Mouse (Mus musculus) large intestine, adult 2 months (tissue): ENCODE results near the gene St3gal2. TPM values are rescaled to one million over a fixed set of nuclear protein-coding genes. Genes with fewer than 3 reads are reported as not detected.
"Not testable (repeated sequence)": the region's sequence is repeated elsewhere in the genome, so short reads cannot be mapped to it uniquely, and the experiment has no call there.

Source experiments
- DNase-seq: peaks from one replicate; pipeline ENCODE4 v3.0.0-alpha.2; 2012; ENCODE audit warnings: low read depth, low spot score
- WGBS: fragments of 180-500 bp; shearing (Covaris S2); methylation state at CpG from one replicate; pipeline ENCODE4 v1.1.7; 2018; 5-methylcytosine and 5-hydroxymethylcytosine counted together
- polyA plus RNA-seq: library from polyadenylated mRNA; depleted of rRNA; stranded (reverse); fragments of >200 nt; gene quantifications from 2 replicates; pipeline ENCODE4 v1.2.3, GENCODE M21; 2012; rRNA removed

St3gal2 gene
- polyA plus RNA-seq, 1 experiment, result 5.0 TPM

- DNase-seq, result peak; percentile 65
- 9% methylated on average over 45 of the region's 45 CpGs for WGBS
These were observed 50.4 kb downstream of the St3gal2 start for GRCm38 (mm10) chr8:110969910-110970770.

- not testable (repeated sequence) for DNase-seq
- WGBS, result 96% methylated on average over 8 of the region's 8 CpGs
These were observed 56.8 kb downstream of the St3gal2 start for GRCm38 (mm10) chr8:110976532-110976931.

GRCm38 (mm10) chr8:110977987-110978386 is 58.3 kb downstream of the St3gal2 start:
- not testable (repeated sequence) for DNase-seq
- 72% methylated on average over 2 of the region's 2 CpGs for WGBS

- DNase-seq, result no peak
- WGBS, result 75% methylated on average over 2 of the region's 2 CpGs
These were observed 61.6 kb downstream of the St3gal2 start for GRCm38 (mm10) chr8:110981304-110981703.

GRCm38 (mm10) chr8:110987805-110988744 is 68.4 kb downstream of the St3gal2 start:
- 30% methylated on average over 8 of the region's 8 CpGs for WGBS
- DNase-seq, result no peak

GRCm38 (mm10) chr8:110990017-110990416 is 70.3 kb downstream of the St3gal2 start:
- DNase-seq, result no peak
- 92% methylated on average over 9 of the region's 9 CpGs for WGBS

- 32% methylated on average over 16 of the region's 16 CpGs for WGBS
These were observed 77.1 kb downstream of the St3gal2 start for GRCm38 (mm10) chr8:110996641-110997430.

GRCm38 (mm10) chr8:110997547-110998531 is 78.1 kb downstream of the St3gal2 start, which contains the start of gene Ddx19a:
Gene Ddx19a (minus strand): TSS chr8:110997800.
- DNase-seq, result peak; percentile 78
- WGBS, result 3% methylated on average over 58 of the region's 58 CpGs

More at GRCm38 (mm10) chr8:110996641-110997430, 77.1 kb downstream of the St3gal2 start:
- DNase-seq, result no peak

GRCm38 (mm10) chr8:111010230-111010991 is 90.7 kb downstream of the St3gal2 start:
- DNase-seq, result not testable (repeated sequence)
- 97% methylated on average over 9 of the region's 10 CpGs for WGBS

Other genes starting within 250 kb of the St3gal2 start
- gene Mtss1l, start 198.4 kb upstream of the St3gal2 start, polyA plus RNA-seq, result 9.9 and 13.2 TPM in 2 replicates
- 12.7 and 20.0 TPM in 2 replicates for gene Il34, start 114.0 kb upstream of the St3gal2 start, polyA plus RNA-seq
- 29.3 and 36.6 TPM in 2 replicates for gene Cog4, start 73.3 kb upstream of the St3gal2 start, polyA plus RNA-seq
- 34.0 and 37.2 TPM in 2 replicates for gene Sf3b3, start 73.1 kb upstream of the St3gal2 start, polyA plus RNA-seq
- 13.2 and 25.7 TPM in 2 replicates for gene Fuk, start 17.4 kb upstream of the St3gal2 start, polyA plus RNA-seq
- gene Ddx19a, start 77.9 kb downstream of the St3gal2 start, polyA plus RNA-seq, result 20.6 and 24.2 TPM in 2 replicates
- gene Ddx19b, start 111.8 kb downstream of the St3gal2 start, polyA plus RNA-seq, result 3.5 and 4.3 TPM in 2 replicates
- 27.9 and 37.2 TPM in 2 replicates for gene Aars, start 113.2 kb downstream of the St3gal2 start, polyA plus RNA-seq
- 0.10 TPM in 1 of 2 replicates, not detected in the other for gene Exosc6, start 136.4 kb downstream of the St3gal2 start, polyA plus RNA-seq
- gene Clec18a, start 172.5 kb downstream of the St3gal2 start, polyA plus RNA-seq, result 0.05 TPM in 1 of 2 replicates, not detected in the other
- gene Pdpr, start 174.7 kb downstream of the St3gal2 start, polyA plus RNA-seq, result 3.0 and 10.6 TPM in 2 replicates